Mouse (Mus musculus): ENCODE measurements around the gene 2810006K23Rik.

- TF ChIP-seq CTCF (IDR thresholded peaks at IDR 0.05; ENCODE audit: extremely low read depth, insufficient read depth, low read length), result peak; percentile 17; the same call in 1 of the 2 replicates
- no peak for TF ChIP-seq POLR2A (IDR thresholded peaks at IDR 0.05; ENCODE audit: extremely low read depth, insufficient read depth, low read length)
These were observed 43.6 kb upstream of the 2810006K23Rik start for GRCm38 (mm10) chr5:124284330-124284729.

All from cortical plate, adult 2 months (tissue).